Mouse (Mus musculus) ES-Bruce4 (cell line): Measurements from ENCODE around the gene Prdm10. TPM values are rescaled to one million over a fixed set of nuclear protein-coding genes. Genes with fewer than 3 reads are reported as not detected.

ENCODE experiments used
- H3K27ac ChIP-seq: 2 replicates; pipeline ENCODE4 v1.5.1; 2012; ENCODE audit warnings: low read length, inconsistent platforms; ENCODE audit not compliant: insufficient read depth
- H3K27me3 ChIP-seq: 2 replicates; pipeline ENCODE4 v1.6.1; 2012; ENCODE audit warnings: mild to moderate bottlenecking, low read length, inconsistent platforms; ENCODE audit not compliant: control insufficient read depth, poor library complexity, insufficient read depth, severe bottlenecking
- H3K36me3 ChIP-seq: 2 replicates; pipeline ENCODE4 v1.6.1; 2012; ENCODE audit warnings: inconsistent platforms, mild to moderate bottlenecking, low read length, moderate library complexity; ENCODE audit not compliant: control insufficient read depth, poor library complexity, insufficient read depth, severe bottlenecking
- H3K4me1 ChIP-seq: one replicate; pipeline ENCODE4 v1.8.1; 2011; ENCODE audit warnings: low read length; ENCODE audit not compliant: control insufficient read depth, insufficient read depth
- H3K4me3 ChIP-seq: 2 replicates; pipeline ENCODE4 v1.5.1; 2011; ENCODE audit warnings: low read depth, mild to moderate bottlenecking, low read length
- H3K9ac ChIP-seq: 2 replicates; pipeline ENCODE4 v1.6.1; 2012; ENCODE audit warnings: low read depth, mild to moderate bottlenecking, inconsistent platforms; ENCODE audit not compliant: poor library complexity, severe bottlenecking
- H3K9me3 ChIP-seq: replicated peaks from 2 replicates; pipeline ENCODE4 v1.6.1; 2012; ENCODE audit warnings: mild to moderate bottlenecking, low read length, inconsistent platforms; ENCODE audit not compliant: control insufficient read depth, poor library complexity, insufficient read depth, severe bottlenecking
- CTCF ChIP-seq: IDR thresholded peaks from one replicate; pipeline ENCODE4 v1.8.1; 2011; ENCODE audit warnings: low read depth, low read length
- EP300 ChIP-seq: IDR thresholded peaks from 2 replicates; pipeline ENCODE4 v1.6.1; 2011; ENCODE audit warnings: low read depth, low read length; ENCODE audit not compliant: insufficient read depth
- POLR2A ChIP-seq: IDR thresholded peaks from one replicate; pipeline ENCODE4 v1.8.1; 2011; ENCODE audit warnings: low read length; ENCODE audit not compliant: insufficient read depth
- polyA plus RNA-seq: library from polyadenylated mRNA; stranded (reverse); fragments of >200 nt; gene quantifications from 2 replicates; pipeline ENCODE4 v1.2.4, GENCODE M21; 2011; ENCODE audit warnings: low read depth; ENCODE audit not compliant: missing spikeins, insufficient read depth, insufficient read length

Gene Prdm10
- polyA plus RNA-seq, 1 experiment: 18.0 TPM

- Histone ChIP-seq H3K4me1 (peaks cover 2% of the 10 kb centered on the region), H3K36me3 (no peaks in the 10 kb centered on the region), H3K27me3 (no peaks in the 10 kb centered on the region; the same call in 1 of the 2 replicates), H3K9me3 (no peaks in the 10 kb centered on the region), H3K4me3 (no peak overlapping the region), H3K9ac (no peak overlapping the region), H3K27ac (no peak overlapping the region)
- no peak for TF ChIP-seq POLR2A
- TF ChIP-seq EP300: no peak
- TF ChIP-seq CTCF: no peak
Measured at GRCm38 (mm10) chr9:31240522-31241207, 39.7 kb upstream of the Prdm10 start.

GRCm38 (mm10) chr9:31241208-31241699, 39.1 kb upstream of the Prdm10 start:
- H3K27me3 ChIP-seq: no peaks in the 10 kb centered on the region; the same call in 1 of the 2 replicates
- peaks cover 2% of the 10 kb centered on the region for H3K4me1 ChIP-seq
- H3K4me3 ChIP-seq: no peak overlapping the region
- TF ChIP-seq EP300: no peak
- no peak for TF ChIP-seq CTCF
- no peak for TF ChIP-seq POLR2A
- H3K9ac ChIP-seq: no peak overlapping the region
- H3K9me3 ChIP-seq: no peaks in the 10 kb centered on the region
- H3K27ac ChIP-seq: no peak overlapping the region
- no peaks in the 10 kb centered on the region for H3K36me3 ChIP-seq

GRCm38 (mm10) chr9:31243306-31243938, 36.9 kb upstream of the Prdm10 start:
- no peak for TF ChIP-seq POLR2A
- TF ChIP-seq EP300: no peak
- H3K27me3 ChIP-seq: no peaks in the 10 kb centered on the region; the same call in 1 of the 2 replicates
- H3K27ac ChIP-seq: no peak overlapping the region
- no peak overlapping the region for H3K9ac ChIP-seq
- peaks cover 2% of the 10 kb centered on the region for H3K4me1 ChIP-seq
- H3K4me3 ChIP-seq: no peak overlapping the region
- H3K9me3 ChIP-seq: no peaks in the 10 kb centered on the region
- H3K36me3 ChIP-seq: no peaks in the 10 kb centered on the region

GRCm38 (mm10) chr9:31243939-31244333, 36.4 kb upstream of the Prdm10 start:
- Histone ChIP-seq H3K36me3 (no peaks in the 10 kb centered on the region), H3K9ac (no peak overlapping the region), H3K4me3 (no peak overlapping the region), H3K27me3 (no peaks in the 10 kb centered on the region; the same call in 1 of the 2 replicates), H3K4me1 (peaks cover 2% of the 10 kb centered on the region), H3K27ac (no peak overlapping the region), H3K9me3 (no peaks in the 10 kb centered on the region)
- no peak for TF ChIP-seq CTCF
- TF ChIP-seq EP300: no peak
- TF ChIP-seq POLR2A: no peak

GRCm38 (mm10) chr9:31245006-31245405, 35.3 kb upstream of the Prdm10 start:
- Histone ChIP-seq H3K9ac (no peak overlapping the region), H3K9me3 (no peaks in the 10 kb centered on the region), H3K4me1 (peaks cover 2% of the 10 kb centered on the region), H3K4me3 (no peak overlapping the region), H3K27ac (no peak overlapping the region), H3K36me3 (no peaks in the 10 kb centered on the region), H3K27me3 (no peaks in the 10 kb centered on the region; the same call in 1 of the 2 replicates)
- TF ChIP-seq CTCF (no peak), EP300 (no peak), POLR2A (no peak)

GRCm38 (mm10) chr9:31246421-31246820, 33.9 kb upstream of the Prdm10 start:
- no peak for TF ChIP-seq EP300
- TF ChIP-seq CTCF: no peak
- TF ChIP-seq POLR2A: no peak
- no peaks in the 10 kb centered on the region for H3K36me3 ChIP-seq
- H3K9ac ChIP-seq: no peak overlapping the region
- H3K27me3 ChIP-seq: no peaks in the 10 kb centered on the region; the same call in 1 of the 2 replicates
- H3K9me3 ChIP-seq: no peaks in the 10 kb centered on the region
- H3K27ac ChIP-seq: no peak overlapping the region
- no peaks in the 10 kb centered on the region for H3K4me1 ChIP-seq
- H3K4me3 ChIP-seq: no peak overlapping the region
